Mouse (Mus musculus) testis, adult 2 months (tissue): ENCODE data around the gene Cox15.

Experiments used
- CTCF ChIP-seq: fragments of 200-500 bp; IDR thresholded peaks from 2 replicates; pipeline ENCODE4 v1.5.1; 2012; ENCODE audit warnings: low read depth, mild to moderate bottlenecking, inconsistent platforms, low read length, moderate library complexity; ENCODE audit not compliant: control insufficient read depth, insufficient read depth, insufficient replicate concordance
- POLR2A ChIP-seq: fragments of 200-500 bp; IDR thresholded peaks from 2 replicates; pipeline ENCODE4 v1.6.1; 2012; ENCODE audit warnings: low read depth, mild to moderate bottlenecking, inconsistent platforms, low read length, moderate library complexity; ENCODE audit not compliant: control insufficient read depth

- TF ChIP-seq CTCF (no peak), POLR2A (no peak)
These were observed 41.2 kb upstream of the Cox15 start for GRCm38 (mm10) chr19:43793951-43794350.
